Mouse (Mus musculus) heart, adult 2 months (tissue): ENCODE results near the gene 1700056E22Rik.

Experiments
- CTCF ChIP-seq: fragments of 200-600 bp; IDR thresholded peaks from 2 replicates; pipeline ENCODE4 v1.8.1; 2022; ENCODE audit warnings: antibody characterized with exemption, mild to moderate bottlenecking, moderate library complexity
- EP300 ChIP-seq: fragments of 200-500 bp; IDR thresholded peaks from 2 replicates; pipeline ENCODE4 v1.6.1; 2011; ENCODE audit warnings: low read depth, low read length, control low read depth; ENCODE audit not compliant: insufficient read depth
- POLR2A ChIP-seq: fragments of 200-500 bp; IDR thresholded peaks from 2 replicates; pipeline ENCODE4 v1.6.1; 2011; ENCODE audit warnings: mild to moderate bottlenecking, low read depth, low read length, control low read depth; ENCODE audit not compliant: insufficient read depth

DNA sequence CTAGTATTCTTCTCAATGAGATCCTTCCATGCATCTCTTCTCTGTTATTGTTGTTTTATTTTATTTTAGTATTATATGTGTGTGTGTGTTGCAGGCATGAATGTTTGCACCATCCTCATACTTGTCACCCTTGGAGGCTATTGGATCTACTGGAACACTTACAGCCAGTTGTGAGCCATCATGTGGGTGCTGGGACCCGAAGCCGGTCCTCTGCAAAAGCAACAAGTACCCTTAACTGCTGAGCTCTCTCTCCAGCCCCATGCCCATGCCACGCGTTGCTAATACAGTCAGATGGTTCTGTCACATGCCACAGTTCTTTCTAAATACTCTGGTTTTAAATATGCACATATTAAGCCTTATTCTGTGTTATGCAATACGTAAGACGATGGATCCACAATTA, 22.8 kb downstream of the 1700056E22Rik start:
- no peak for TF ChIP-seq CTCF
- TF ChIP-seq POLR2A, result no peak
- TF ChIP-seq EP300, result no peak
